Mouse (Mus musculus): ENCODE results near the gene Parp4.

DNA sequence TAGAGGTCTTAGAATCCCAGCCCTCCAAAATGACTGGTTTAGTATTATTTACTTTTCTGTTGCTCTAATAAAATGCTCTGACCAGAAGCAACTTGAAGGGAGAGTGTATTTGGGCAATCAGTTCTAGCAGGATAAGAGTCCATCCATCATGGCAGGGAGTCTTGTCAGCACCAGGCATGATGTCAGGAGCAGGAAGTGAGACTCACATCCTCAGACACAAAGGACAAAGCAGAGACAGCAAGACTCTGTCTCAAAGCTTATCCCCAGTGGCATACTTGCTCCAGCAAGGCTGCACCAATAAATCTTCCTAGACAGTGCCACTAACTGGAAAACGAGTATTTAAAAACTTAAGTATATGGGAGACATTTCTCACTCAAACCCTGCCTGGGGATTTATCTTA is 110.0 kb downstream of the Parp4 start:
- TF ChIP-seq CTCF (IDR thresholded peaks at IDR 0.05; ENCODE audit: low read depth) (no peak), EP300 (IDR thresholded peaks at IDR 0.05; ENCODE audit: low read depth) (no peak)

Data from heart, postnatal 0 days (tissue).